Mouse (Mus musculus) spleen, adult 2 months (tissue): ENCODE results near the gene Nlrp6. TPM values are rescaled to one million over a fixed set of nuclear protein-coding genes. Genes with fewer than 3 reads are reported as not detected.

Experiments used
- DNase-seq, 2 experiments: peaks; one replicate each; pipeline versions ENCODE4 v3.0.0 to v3.0.0-alpha.2; 2012 to 2021; ENCODE audit warnings: low spot score in 2 of 2, low read depth in 1 of 2
- H3K27ac ChIP-seq: fragments of 200-500 bp; 2 replicates; pipeline ENCODE4 v1.5.1; 2012; ENCODE audit warnings: low read length, inconsistent platforms; ENCODE audit not compliant: insufficient read depth
- H3K27me3 ChIP-seq: fragments of 200-500 bp; 2 replicates; pipeline ENCODE4 v1.6.1; 2012; ENCODE audit warnings: mild to moderate bottlenecking, moderate library complexity, low read length, inconsistent platforms; ENCODE audit not compliant: control insufficient read depth, insufficient read depth
- H3K36me3 ChIP-seq: fragments of 200-500 bp; 2 replicates; pipeline ENCODE4 v1.6.1; 2012; ENCODE audit warnings: mild to moderate bottlenecking, low read length, inconsistent platforms; ENCODE audit not compliant: control insufficient read depth, insufficient read depth
- H3K4me1 ChIP-seq: fragments of 200-500 bp; 2 replicates; pipeline ENCODE4 v1.6.1; 2011; ENCODE audit warnings: inconsistent platforms; ENCODE audit not compliant: control insufficient read depth, insufficient read depth, insufficient read length
- H3K4me3 ChIP-seq: fragments of 200-500 bp; 2 replicates; pipeline ENCODE4 v1.5.1; 2011; ENCODE audit warnings: mild to moderate bottlenecking, inconsistent platforms; ENCODE audit not compliant: insufficient read depth, insufficient read length; ENCODE audit errors: extremely low read depth
- CTCF ChIP-seq: fragments of 200-500 bp; IDR thresholded peaks from 2 replicates; pipeline ENCODE4 v1.5.1; 2011; ENCODE audit warnings: mild to moderate bottlenecking, inconsistent platforms; ENCODE audit not compliant: insufficient read depth, insufficient read length, insufficient replicate concordance; ENCODE audit errors: extremely low read depth
- POLR2A ChIP-seq: fragments of 200-500 bp; IDR thresholded peaks from 2 replicates; pipeline ENCODE4 v1.6.1; 2011; ENCODE audit warnings: low read depth, low read length, inconsistent platforms
- WGBS: fragments of 180-500 bp; shearing (Covaris S2); methylation state at CpG from one replicate; pipeline ENCODE4 v1.1.7; 2018; 5-methylcytosine and 5-hydroxymethylcytosine counted together
- polyA plus RNA-seq: library from polyadenylated mRNA; depleted of rRNA; stranded (reverse); fragments of >200 nt; gene quantifications from 2 replicates; pipeline ENCODE4 v1.2.3, GENCODE M21; 2012

The Nlrp6 gene
- polyA plus RNA-seq, 1 experiment: 0.12 TPM

- Histone ChIP-seq H3K4me1 (no peaks in the 10 kb centered on the region), H3K27ac (no peak overlapping the region), H3K27me3 (no peaks in the 10 kb centered on the region), H3K36me3 (no peaks in the 10 kb centered on the region), H3K4me3 (peak overlapping the region; percentile 28; the same call in 1 of the 2 replicates)
- DNase-seq: peak; percentile 34 to 62
- 5% methylated on average over 19 of the region's 19 CpGs for WGBS
- no peak for TF ChIP-seq POLR2A
- TF ChIP-seq CTCF: peak; percentile 80; the same call in 1 of the 2 replicates
These were observed 12.0 kb upstream of the Nlrp6 start for GRCm38 (mm10) chr7:140908634-140909107.

GRCm38 (mm10) chr7:140912293-140912692 lies 8.4 kb upstream of the Nlrp6 start:
- H3K4me3 ChIP-seq: no peak overlapping the region
- no peaks in the 10 kb centered on the region for H3K27me3 ChIP-seq
- H3K36me3 ChIP-seq: no peaks in the 10 kb centered on the region
- H3K27ac ChIP-seq: no peak overlapping the region
- TF ChIP-seq CTCF (no peak), POLR2A (no peak)
- WGBS: 52% methylated on average over 3 of the region's 3 CpGs
- H3K4me1 ChIP-seq: no peaks in the 10 kb centered on the region
- no peak for DNase-seq

GRCm38 (mm10) chr7:140912846-140913482 lies 7.7 kb upstream of the Nlrp6 start:
- TF ChIP-seq POLR2A (no peak), CTCF (no peak)
- no peak overlapping the region for H3K4me3 ChIP-seq
- no peak for DNase-seq
- no peaks in the 10 kb centered on the region for H3K4me1 ChIP-seq
- no peaks in the 10 kb centered on the region for H3K27me3 ChIP-seq
- no peak overlapping the region for H3K27ac ChIP-seq
- WGBS: 89% methylated on average over 5 of the region's 5 CpGs
- no peaks in the 10 kb centered on the region for H3K36me3 ChIP-seq

- Histone ChIP-seq H3K36me3 (no peaks in the 10 kb centered on the region), H3K4me1 (no peaks in the 10 kb centered on the region), H3K27me3 (no peaks in the 10 kb centered on the region), H3K27ac (no peak overlapping the region), H3K4me3 (no peak overlapping the region)
- TF ChIP-seq POLR2A: no peak
- TF ChIP-seq CTCF: no peak
- DNase-seq: no peak
- 90% methylated on average over 8 of the region's 8 CpGs for WGBS
These were observed 6.5 kb upstream of the Nlrp6 start for GRCm38 (mm10) chr7:140914031-140914690.

- peaks cover 13% of the 10 kb centered on the region for H3K27me3 ChIP-seq
- no peaks in the 10 kb centered on the region for H3K36me3 ChIP-seq
- no peak for DNase-seq
- no peak overlapping the region for H3K27ac ChIP-seq
- peaks cover 4% of the 10 kb centered on the region; the same call in 1 of the 2 replicates for H3K4me1 ChIP-seq
- H3K4me3 ChIP-seq: no peak overlapping the region
- TF ChIP-seq CTCF (no peak), POLR2A (no peak)
- 77% methylated on average over 4 of the region's 4 CpGs for WGBS
These were observed 791 bp upstream of the Nlrp6 start for GRCm38 (mm10) chr7:140919911-140920310.

GRCm38 (mm10) chr7:140921225-140921975 lies 698 bp downstream of the Nlrp6 start:
- H3K27ac ChIP-seq: no peak overlapping the region
- 57% methylated on average over 22 of the region's 22 CpGs for WGBS
- no peak overlapping the region for H3K4me3 ChIP-seq
- TF ChIP-seq CTCF: no peak
- TF ChIP-seq POLR2A: no peak
- peaks cover 4% of the 10 kb centered on the region; the same call in 1 of the 2 replicates for H3K4me1 ChIP-seq
- peaks cover 13% of the 10 kb centered on the region for H3K27me3 ChIP-seq
- DNase-seq: no peak
- no peaks in the 10 kb centered on the region for H3K36me3 ChIP-seq
